Mouse (Mus musculus) adipocyte (in vitro differentiated cells): ENCODE data around the gene Cap1.
"Not testable (repeated sequence)": the region's sequence is repeated elsewhere in the genome, so short reads cannot be mapped to it uniquely, and the experiment has no call there.

Experiments
- DNase-seq: peaks from one replicate; pipeline ENCODE4 v3.0.0-alpha.2; 2016; ENCODE audit warnings: low spot score

Cap1 gene

GRCm38 (mm10) chr4:122837180-122837730, 48.6 kb downstream of the Cap1 start:
- DNase-seq, result no peak

DNA sequence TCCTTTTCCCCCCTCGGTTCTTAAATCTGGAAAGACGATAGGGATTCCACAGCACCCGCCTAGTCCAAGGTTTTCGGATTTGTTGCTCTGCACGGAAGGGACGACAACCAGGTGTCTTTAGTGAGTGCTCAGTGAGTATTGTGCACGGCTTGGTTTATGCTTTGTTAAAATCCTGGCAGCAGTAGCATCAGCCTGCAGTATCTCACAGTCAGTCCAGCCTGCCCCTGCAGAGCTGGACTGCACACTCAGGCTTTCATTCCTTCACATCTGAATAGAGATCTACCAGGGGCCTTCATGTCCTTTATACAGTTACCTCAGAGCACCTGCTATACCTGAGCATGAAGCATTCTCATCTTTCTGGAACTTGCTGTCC, 49.5 kb downstream of the Cap1 start:
- DNase-seq, result no peak

GRCm38 (mm10) chr4:122835530-122836402, 50.1 kb downstream of the Cap1 start, which contains the start of gene Ppt1:
TSS of gene Ppt1 (plus strand) at chr4:122836242.
- peak; percentile 81 for DNase-seq

DNA sequence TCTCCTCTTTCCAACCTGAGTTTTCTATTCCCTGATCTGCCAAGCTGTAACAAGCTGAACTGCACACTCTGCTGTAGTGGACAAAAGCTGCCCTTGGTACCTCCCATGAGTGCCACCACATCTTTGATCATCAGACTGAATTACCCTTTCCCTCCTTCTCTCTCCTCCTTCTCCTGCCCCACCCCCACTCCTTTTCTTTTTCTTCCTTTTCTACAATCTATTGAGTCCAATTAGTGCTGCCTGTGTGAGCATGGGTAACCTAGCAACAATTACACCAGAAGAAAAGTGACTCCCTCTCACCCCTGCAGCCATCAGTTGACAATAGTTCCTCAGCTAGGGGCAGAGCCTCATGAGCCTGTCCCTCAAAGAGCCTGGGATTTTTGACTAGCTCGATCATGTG, 54.0 kb downstream of the Cap1 start:
- DNase-seq, result no peak

DNA sequence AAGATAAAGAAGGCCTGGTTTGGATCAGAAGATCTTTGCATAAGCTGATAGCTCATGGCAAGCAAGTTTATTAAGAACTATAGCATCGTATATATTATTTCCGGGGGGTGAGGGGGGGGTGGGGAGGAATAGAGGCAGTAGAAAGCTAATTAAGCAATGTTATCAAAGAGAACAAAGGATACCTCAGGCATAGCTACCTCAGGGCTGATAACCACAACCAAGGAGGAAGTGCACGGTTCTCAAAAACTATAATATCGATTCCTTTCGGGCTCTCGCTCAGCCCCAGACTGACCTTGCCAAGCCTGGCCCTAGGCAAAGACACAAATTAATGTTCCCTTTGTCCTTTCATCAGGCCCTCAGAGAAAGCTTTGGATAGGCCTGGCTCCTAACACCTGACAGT, 56.5 kb downstream of the Cap1 start:
- no peak for DNase-seq

DNA sequence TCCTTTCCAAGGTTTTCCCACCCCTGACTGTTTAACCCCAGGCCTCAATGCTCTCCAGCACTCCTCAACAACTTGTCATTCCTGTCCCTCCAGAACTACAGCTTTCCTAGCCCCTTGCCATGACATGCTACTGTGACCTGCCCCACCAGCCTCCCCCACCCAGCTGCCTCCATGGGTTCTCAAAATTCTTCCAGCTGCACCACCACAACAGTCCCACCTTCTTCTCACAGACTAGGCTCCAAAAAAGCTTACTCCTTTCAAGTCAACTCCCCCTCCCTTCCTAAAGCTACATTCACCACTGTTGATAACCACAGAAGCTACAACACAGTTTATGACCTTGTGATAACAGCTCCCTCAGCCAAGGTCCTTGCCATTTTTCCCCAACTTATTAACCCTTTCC, 58.2 kb downstream of the Cap1 start:
- DNase-seq, result no peak

- DNase-seq, result not testable (repeated sequence)
These were observed 64.9 kb downstream of the Cap1 start for GRCm38 (mm10) chr4:122820941-122821340.

- DNase-seq, result no peak
These were observed 69.7 kb downstream of the Cap1 start for GRCm38 (mm10) chr4:122816202-122816601.

- DNase-seq, result no peak
These were observed 74.0 kb downstream of the Cap1 start for GRCm38 (mm10) chr4:122811824-122812223.

- no peak for DNase-seq
These were observed 74.7 kb downstream of the Cap1 start for GRCm38 (mm10) chr4:122811180-122811579.
